Mouse (Mus musculus) natural killer cell, adult 2 months (primary cell): ENCODE measurements around the gene Ap5z1.

ENCODE experiments used
- DNase-seq, 2 experiments: peaks; one replicate each; pipeline ENCODE4 v3.0.0; 2022; ENCODE audit warnings: low spot score in 2 of 2

Gene Ap5z1

DNA sequence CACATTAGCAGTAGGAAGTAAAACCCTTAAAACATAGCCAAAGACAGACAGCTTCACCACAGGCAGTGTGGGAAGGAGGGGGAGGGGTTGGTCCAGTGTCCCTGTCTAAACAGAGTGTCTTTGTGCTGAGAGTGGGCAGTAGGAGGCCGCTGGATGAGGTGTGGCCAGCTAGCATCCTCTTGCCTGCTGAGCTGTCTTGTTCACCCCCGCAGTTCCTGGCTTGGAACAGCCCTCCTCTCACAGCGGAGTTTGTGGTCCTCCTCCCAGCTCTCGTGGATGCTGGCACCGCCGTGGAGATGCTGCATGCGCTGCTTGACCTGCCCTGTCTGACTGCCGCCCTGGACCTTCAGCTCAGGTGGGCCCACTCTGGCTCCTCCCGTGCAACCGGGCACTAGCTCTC, 10.0 kb downstream of the Ap5z1 start:
- DNase-seq, result no peak

DNA sequence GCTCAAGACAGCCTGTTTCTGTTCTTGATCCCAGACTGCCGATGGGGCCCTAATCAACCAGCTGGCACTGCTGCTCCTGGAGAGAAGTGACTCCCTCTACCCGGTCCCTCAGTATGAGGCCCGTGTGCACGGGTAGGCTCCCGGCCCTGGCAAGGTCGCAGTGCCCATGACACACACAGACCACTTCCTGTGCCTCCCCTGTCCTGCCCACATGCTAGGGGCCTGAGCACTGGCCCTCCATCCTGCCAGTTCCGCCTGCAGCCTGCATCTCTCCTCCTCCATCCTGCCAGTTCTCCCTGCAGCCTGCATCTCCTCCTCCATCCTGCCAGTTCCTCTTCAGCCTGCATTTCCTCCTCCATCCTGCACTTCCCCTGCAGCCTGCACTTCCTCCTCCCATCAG, 11.9 kb downstream of the Ap5z1 start:
- peak in 1 of 2 experiments; percentile 45 for DNase-seq

DNA sequence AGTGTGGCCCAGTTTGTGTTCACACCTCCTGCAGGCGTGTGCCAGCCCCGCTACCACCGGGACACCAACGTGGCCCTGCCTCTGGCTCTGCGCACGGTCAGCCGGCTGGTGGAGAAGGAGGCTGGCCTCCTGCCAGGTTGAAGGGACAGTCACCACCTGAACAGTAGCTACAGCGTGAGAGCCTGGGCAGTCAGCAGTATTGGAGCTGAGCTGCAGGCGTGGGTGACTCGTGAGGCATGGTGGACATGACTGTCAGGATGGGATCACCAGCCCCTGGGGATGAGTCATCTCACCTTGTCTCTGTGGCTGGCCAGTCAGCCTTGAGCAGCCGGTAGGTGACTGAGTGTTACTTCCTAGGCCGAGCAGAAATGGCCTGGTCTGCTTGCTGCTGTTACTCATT, 13.6 kb downstream of the Ap5z1 start:
- no peak for DNase-seq

GRCm38 (mm10) chr5:142477866-142478615, 14.3 kb downstream of the Ap5z1 start:
- DNase-seq, result no peak

DNA sequence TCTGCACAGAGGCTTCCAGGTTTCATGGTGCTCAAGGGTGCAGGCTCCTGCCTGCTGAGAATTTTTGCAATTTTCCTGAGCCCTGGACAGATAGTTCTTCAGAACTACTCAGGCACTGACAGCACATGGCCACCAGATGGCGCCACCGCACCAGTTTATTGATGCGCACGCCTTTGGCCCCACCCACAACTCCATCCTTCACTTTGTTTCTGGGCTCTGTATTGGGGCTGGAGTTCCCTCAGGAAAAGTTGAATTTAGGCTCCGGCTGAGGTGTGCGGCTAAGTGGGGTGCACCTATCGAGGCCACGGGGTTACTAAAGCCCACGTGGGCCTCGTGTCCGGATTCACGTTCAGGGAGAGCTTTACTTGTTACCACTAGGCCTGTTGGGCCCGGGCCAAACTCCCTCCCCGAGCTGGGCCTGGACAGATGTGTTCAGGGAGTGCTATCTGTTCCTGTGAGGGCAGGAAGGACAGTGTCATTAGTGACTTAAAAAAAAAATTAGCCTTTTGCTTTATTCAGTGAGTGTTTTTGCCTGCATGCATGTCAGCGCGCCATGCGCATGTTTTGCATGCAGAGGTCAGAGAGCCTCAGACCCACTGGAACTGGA, 15.2 kb downstream of the Ap5z1 start:
- peak; percentile 50 to 67 for DNase-seq

- DNase-seq, result peak in 1 of 2 experiments; percentile 42
These were observed 18.8 kb downstream of the Ap5z1 start for GRCm38 (mm10) chr5:142482512-142482911.

- DNase-seq, result no peak
These were observed 19.8 kb downstream of the Ap5z1 start for GRCm38 (mm10) chr5:142483581-142483980.

- DNase-seq, result no peak
These were observed 22.9 kb downstream of the Ap5z1 start for GRCm38 (mm10) chr5:142486654-142487053.

GRCm38 (mm10) chr5:142489955-142490707, 26.4 kb downstream of the Ap5z1 start:
- DNase-seq, result no peak

DNA sequence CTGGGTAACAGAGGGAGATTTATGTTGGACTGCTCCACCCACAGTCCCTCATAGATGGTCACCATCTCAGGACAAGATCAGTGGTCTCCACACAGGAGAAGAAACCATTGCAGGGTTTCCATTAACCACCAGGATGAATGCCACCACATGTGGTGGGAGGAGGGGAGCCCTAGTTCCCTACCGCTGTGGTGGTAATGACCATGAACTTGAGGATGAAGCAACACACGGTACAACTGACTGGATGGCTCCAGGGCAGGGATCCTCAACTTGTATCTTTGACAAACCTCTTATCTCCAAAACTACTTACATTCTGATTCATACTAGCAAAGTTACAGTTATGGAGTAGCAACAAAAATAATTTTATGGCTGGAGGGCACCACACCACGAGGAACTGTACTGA, 29.6 kb downstream of the Ap5z1 start:
- no peak for DNase-seq

GRCm38 (mm10) chr5:142495321-142496096, 31.8 kb downstream of the Ap5z1 start:
- no peak for DNase-seq

DNA sequence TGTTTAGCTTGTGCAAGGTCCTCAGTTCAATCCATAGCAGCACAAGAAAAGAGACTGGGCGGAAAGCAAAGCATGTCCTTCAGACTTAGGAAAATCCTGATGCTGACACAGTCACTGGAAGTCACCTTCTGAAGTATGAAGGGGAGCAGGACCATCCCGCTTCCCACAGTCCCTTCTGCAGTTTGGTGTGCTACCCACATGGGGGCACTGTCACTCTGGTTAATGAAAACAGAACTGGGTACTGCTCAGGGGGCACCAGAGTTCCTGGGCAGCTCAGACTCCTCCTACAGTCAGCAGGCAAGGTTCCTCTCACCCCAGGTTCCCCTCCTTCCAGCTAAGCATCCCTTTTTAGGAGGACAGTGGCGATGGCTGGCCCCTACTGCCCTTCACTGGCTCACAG, 35.2 kb downstream of the Ap5z1 start:
- no peak for DNase-seq

DNA sequence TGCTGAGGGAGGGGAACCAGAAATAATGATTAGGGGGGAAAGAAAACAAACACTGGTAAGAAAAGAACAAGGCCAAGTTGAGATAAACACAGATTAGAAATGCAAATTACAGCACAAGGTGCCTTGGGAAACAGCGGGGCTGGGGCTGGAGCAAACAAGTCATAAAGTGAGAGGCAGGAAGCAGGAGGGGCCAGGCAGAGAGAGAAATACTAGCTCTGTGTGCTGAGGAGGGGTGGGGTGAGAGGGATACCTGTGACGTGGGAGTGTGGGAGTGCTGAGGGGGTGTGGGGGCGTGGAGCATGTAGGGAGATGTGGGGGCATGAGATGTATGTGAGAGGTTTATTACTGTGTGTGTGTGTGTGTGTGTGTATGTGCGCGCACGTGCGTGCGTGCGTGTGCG, 37.2 kb downstream of the Ap5z1 start:
- DNase-seq, result no peak

GRCm38 (mm10) chr5:142502414-142502813, 38.7 kb downstream of the Ap5z1 start:
- peak; percentile 17 to 47 for DNase-seq

- DNase-seq, result no peak
These were observed 40.4 kb downstream of the Ap5z1 start for GRCm38 (mm10) chr5:142504175-142504574.

GRCm38 (mm10) chr5:142505695-142506423, 42.1 kb downstream of the Ap5z1 start:
- DNase-seq, result no peak

DNA sequence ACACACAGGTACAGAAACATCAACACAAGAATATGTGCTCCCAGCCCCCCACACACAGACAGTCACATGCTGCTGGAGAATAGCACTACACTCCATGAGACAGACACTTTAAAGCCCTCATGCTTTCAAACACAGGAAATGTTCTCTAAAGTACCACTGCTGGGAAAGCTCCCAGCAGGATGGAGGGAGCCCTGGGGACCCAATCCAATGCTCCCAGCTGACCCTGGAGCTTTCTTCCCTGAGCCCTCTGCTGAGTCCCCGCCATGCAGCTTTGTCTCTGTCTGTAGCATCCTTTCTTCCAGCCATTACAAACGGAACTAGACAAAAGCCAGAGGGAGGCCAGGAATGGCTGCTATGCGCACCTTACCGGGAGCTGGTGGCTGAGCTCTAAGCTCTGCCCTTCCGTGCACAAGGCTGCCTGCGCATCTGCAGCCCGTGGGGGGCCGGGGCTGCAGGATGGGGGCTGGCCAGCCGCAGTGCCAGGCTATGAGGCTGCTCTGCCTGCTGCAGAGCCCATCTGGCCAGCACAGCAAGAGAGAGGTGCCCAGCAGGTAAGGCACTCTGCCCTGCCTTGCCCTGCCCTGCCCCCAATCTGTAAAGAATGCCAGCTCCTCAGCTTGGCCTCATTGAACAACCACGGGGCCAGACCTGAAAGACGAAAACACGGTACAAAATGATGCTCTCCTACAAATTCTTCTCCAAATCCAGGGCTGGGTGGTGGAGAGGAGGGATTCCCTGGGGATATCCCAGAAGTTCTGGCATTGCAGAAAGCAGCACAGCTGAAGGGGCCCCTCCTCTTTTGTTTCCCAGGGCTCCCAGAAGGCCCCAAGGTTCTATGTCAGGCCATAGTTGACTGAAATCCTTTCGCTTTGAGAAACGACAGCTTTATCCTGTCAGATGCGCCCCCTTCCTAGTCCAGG, 45.7 kb downstream of the Ap5z1 start:
- no peak for DNase-seq

GRCm38 (mm10) chr5:142510061-142510414, 46.3 kb downstream of the Ap5z1 start:
- no peak for DNase-seq

GRCm38 (mm10) chr5:142512112-142512511, 48.4 kb downstream of the Ap5z1 start:
- DNase-seq, result no peak

DNA sequence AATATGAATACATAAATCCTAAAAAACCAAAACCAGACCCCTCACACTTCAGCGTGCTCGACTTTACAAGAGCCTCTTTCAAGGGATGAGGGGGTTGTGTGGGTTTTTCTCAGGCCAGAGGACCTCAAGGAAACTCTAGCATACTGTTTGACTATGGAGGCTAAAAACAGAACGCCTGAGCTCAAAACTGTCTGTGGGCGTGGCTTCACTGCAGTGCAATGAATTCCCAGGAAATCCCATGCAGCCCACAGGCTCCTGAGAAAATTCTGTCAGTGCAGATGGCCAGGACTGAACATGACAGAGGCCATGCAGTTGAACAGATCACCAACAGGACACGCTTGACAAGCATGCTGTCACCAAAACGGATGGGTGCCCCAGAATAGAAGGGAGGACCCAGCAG, 55.2 kb downstream of the Ap5z1 start:
- DNase-seq, result no peak
